Mouse (Mus musculus) forebrain, embryonic 12.5 days (tissue): ENCODE data around the gene Cers6. TPM values are rescaled to one million over a fixed set of nuclear protein-coding genes. Genes with fewer than 3 reads are reported as not detected.

Experiments
- ATAC-seq: fragments of 200-750 bp; cut with Nextera tagmentation; 2 replicates; pipeline ENCODE4 v1.8.0; 2017; ENCODE audit warnings: moderate TSS enrichment; ENCODE audit not compliant: low FRiP score
- H3K27ac ChIP-seq: fragments of 300-500 bp; sonication (generic); 2 replicates; pipeline ENCODE4 v1.5.1; 2016; ENCODE audit warnings: mild to moderate bottlenecking
- H3K27me3 ChIP-seq: fragments of 300-500 bp; sonication (generic); 2 replicates; pipeline ENCODE4 v1.6.1; 2016; ENCODE audit warnings: mild to moderate bottlenecking
- H3K36me3 ChIP-seq: fragments of 300-500 bp; sonication (generic); replicated peaks from 2 replicates; pipeline ENCODE4 v1.6.1; 2016; ENCODE audit warnings: mild to moderate bottlenecking
- H3K4me1 ChIP-seq: fragments of 300-500 bp; sonication (generic); 2 replicates; pipeline ENCODE4 v1.6.1; 2016
- H3K4me2 ChIP-seq: fragments of 300-500 bp; sonication (generic); 2 replicates; pipeline ENCODE4 v1.6.1; 2016; ENCODE audit warnings: mild to moderate bottlenecking, moderate library complexity
- H3K4me3 ChIP-seq: fragments of 300-500 bp; sonication (generic); replicated peaks from 2 replicates; pipeline ENCODE4 v1.5.1; 2016; ENCODE audit warnings: mild to moderate bottlenecking
- H3K9ac ChIP-seq: fragments of 300-500 bp; sonication (generic); 2 replicates; pipeline ENCODE4 v1.6.1; 2016; ENCODE audit warnings: mild to moderate bottlenecking
- H3K9me3 ChIP-seq: fragments of 300-500 bp; sonication (generic); 2 replicates; pipeline ENCODE4 v1.6.1; 2016
- WGBS: fragments of 180-500 bp; shearing (Covaris S2); methylation state at CpG from one replicate; pipeline ENCODE4 v1.1.7; 2016; 5-methylcytosine and 5-hydroxymethylcytosine counted together
- polyA plus RNA-seq: library from polyadenylated mRNA; unstranded; fragments of >200 nt; fragmentation: Nextera tagmentation; extraction: Ambion mirVana; gene quantifications from 2 replicates; pipeline ENCODE4 v1.2.1, GENCODE M21; 2016

The Cers6 gene
- polyA plus RNA-seq, 1 experiment from 2014 or later = 34.8 TPM

GRCm38 (mm10) chr2:69064759-69065158 is 203.5 kb downstream of the Cers6 start:
- Histone ChIP-seq H3K4me2 (no peak overlapping the region), H3K4me1 (no peaks in the 10 kb centered on the region), H3K27ac (no peak overlapping the region), H3K27me3 (no peaks in the 10 kb centered on the region), H3K36me3 (no peaks in the 10 kb centered on the region), H3K4me3 (no peak overlapping the region), H3K9ac (no peak overlapping the region), H3K9me3 (no peaks in the 10 kb centered on the region)
- ATAC-seq = no peak
- WGBS = 88% methylated on average over 6 of the region's 6 CpGs

GRCm38 (mm10) chr2:69071440-69072235 is 210.4 kb downstream of the Cers6 start:
- 70% methylated on average over 7 of the region's 7 CpGs for WGBS
- Histone ChIP-seq H3K9me3 (no peaks in the 10 kb centered on the region), H3K36me3 (no peaks in the 10 kb centered on the region), H3K27me3 (no peaks in the 10 kb centered on the region), H3K27ac (no peak overlapping the region), H3K4me1 (no peaks in the 10 kb centered on the region), H3K9ac (no peak overlapping the region), H3K4me2 (no peak overlapping the region), H3K4me3 (no peak overlapping the region)
- ATAC-seq = no peak

- Histone ChIP-seq H3K9ac (no peak overlapping the region), H3K4me3 (no peak overlapping the region), H3K4me1 (no peaks in the 10 kb centered on the region), H3K27ac (no peak overlapping the region), H3K27me3 (no peaks in the 10 kb centered on the region), H3K9me3 (no peaks in the 10 kb centered on the region), H3K4me2 (no peak overlapping the region), H3K36me3 (no peaks in the 10 kb centered on the region)
- WGBS = 88% methylated on average over 3 of the region's 3 CpGs
- 0 out of 2 replicates have a peak, but pooled peaks have one; percentile 20 for ATAC-seq
Observed at GRCm38 (mm10) chr2:69077189-69077588, 215.9 kb downstream of the Cers6 start.

- Histone ChIP-seq H3K9ac (no peak overlapping the region), H3K36me3 (no peaks in the 10 kb centered on the region), H3K9me3 (no peaks in the 10 kb centered on the region), H3K4me3 (no peak overlapping the region), H3K27ac (no peak overlapping the region), H3K27me3 (no peaks in the 10 kb centered on the region), H3K4me2 (no peak overlapping the region), H3K4me1 (peaks cover 5% of the 10 kb centered on the region; the same call in 1 of the 2 replicates)
- no peak for ATAC-seq
- WGBS = 85% methylated on average over 1 of the region's 1 CpGs
Observed at GRCm38 (mm10) chr2:69080760-69081159, 219.5 kb downstream of the Cers6 start.

- ATAC-seq = no peak
- Histone ChIP-seq H3K4me1 (peaks cover 20% of the 10 kb centered on the region), H3K36me3 (no peaks in the 10 kb centered on the region), H3K4me3 (no peak overlapping the region), H3K4me2 (no peak overlapping the region), H3K9ac (no peak overlapping the region), H3K27me3 (no peaks in the 10 kb centered on the region), H3K9me3 (no peaks in the 10 kb centered on the region), H3K27ac (no peak overlapping the region)
- WGBS = 62% methylated on average over 8 of the region's 8 CpGs
Observed at GRCm38 (mm10) chr2:69082499-69083197, 221.4 kb downstream of the Cers6 start.

GRCm38 (mm10) chr2:69083198-69083509 is 221.9 kb downstream of the Cers6 start:
- WGBS = 88% methylated on average over 3 of the region's 3 CpGs
- Histone ChIP-seq H3K4me3 (no peak overlapping the region), H3K9me3 (no peaks in the 10 kb centered on the region), H3K9ac (no peak overlapping the region), H3K27ac (no peak overlapping the region), H3K4me2 (no peak overlapping the region), H3K36me3 (no peaks in the 10 kb centered on the region), H3K4me1 (peaks cover 23% of the 10 kb centered on the region), H3K27me3 (no peaks in the 10 kb centered on the region)
- ATAC-seq = no peak

GRCm38 (mm10) chr2:69084416-69084815 is 223.2 kb downstream of the Cers6 start:
- Histone ChIP-seq H3K9ac (no peak overlapping the region), H3K9me3 (no peaks in the 10 kb centered on the region), H3K36me3 (no peaks in the 10 kb centered on the region), H3K4me3 (no peak overlapping the region), H3K4me2 (no peak overlapping the region), H3K4me1 (peaks cover 23% of the 10 kb centered on the region), H3K27me3 (no peaks in the 10 kb centered on the region), H3K27ac (no peak overlapping the region)
- no peak for ATAC-seq
- 79% methylated on average over 6 of the region's 6 CpGs for WGBS

- H3K4me3 ChIP-seq = no peak overlapping the region
- H3K27ac ChIP-seq = peak overlapping the region; percentile 1; the same call in 1 of the 2 replicates
- H3K36me3 ChIP-seq = no peaks in the 10 kb centered on the region
- H3K9ac ChIP-seq = no peak overlapping the region
- WGBS = 28% methylated on average over 8 of the region's 8 CpGs
- H3K4me2 ChIP-seq = no peak overlapping the region
- peaks cover 23% of the 10 kb centered on the region for H3K4me1 ChIP-seq
- H3K9me3 ChIP-seq = no peaks in the 10 kb centered on the region
- no peaks in the 10 kb centered on the region for H3K27me3 ChIP-seq
- ATAC-seq = peak; percentile 58; the same call in 1 of the 2 replicates
Observed at GRCm38 (mm10) chr2:69086505-69087260, 225.4 kb downstream of the Cers6 start.

- no peak for ATAC-seq
- Histone ChIP-seq H3K9me3 (no peaks in the 10 kb centered on the region), H3K4me2 (no peak overlapping the region), H3K27me3 (no peaks in the 10 kb centered on the region), H3K9ac (no peak overlapping the region), H3K4me3 (no peak overlapping the region), H3K27ac (no peak overlapping the region), H3K36me3 (no peaks in the 10 kb centered on the region), H3K4me1 (no peaks in the 10 kb centered on the region)
Observed at GRCm38 (mm10) chr2:69095836-69096235, 234.6 kb downstream of the Cers6 start.

GRCm38 (mm10) chr2:69096821-69097220 is 235.6 kb downstream of the Cers6 start:
- no peak overlapping the region for H3K4me3 ChIP-seq
- H3K4me1 ChIP-seq = no peaks in the 10 kb centered on the region
- no peaks in the 10 kb centered on the region for H3K27me3 ChIP-seq
- 73% methylated on average over 4 of the region's 4 CpGs for WGBS
- ATAC-seq = no peak
- H3K27ac ChIP-seq = no peak overlapping the region
- no peaks in the 10 kb centered on the region for H3K36me3 ChIP-seq
- no peak overlapping the region for H3K4me2 ChIP-seq
- no peak overlapping the region for H3K9ac ChIP-seq
- H3K9me3 ChIP-seq = no peaks in the 10 kb centered on the region

- Histone ChIP-seq H3K9ac (no peak overlapping the region), H3K36me3 (no peaks in the 10 kb centered on the region), H3K9me3 (no peaks in the 10 kb centered on the region), H3K27me3 (no peaks in the 10 kb centered on the region), H3K4me1 (no peaks in the 10 kb centered on the region), H3K4me3 (no peak overlapping the region), H3K4me2 (no peak overlapping the region), H3K27ac (no peak overlapping the region)
- ATAC-seq = no peak
- WGBS = 92% methylated on average over 2 of the region's 2 CpGs
Observed at GRCm38 (mm10) chr2:69097526-69097925, 236.3 kb downstream of the Cers6 start.

- no peak for ATAC-seq
- no peaks in the 10 kb centered on the region for H3K36me3 ChIP-seq
- no peaks in the 10 kb centered on the region for H3K9me3 ChIP-seq
- no peaks in the 10 kb centered on the region for H3K27me3 ChIP-seq
- no peak overlapping the region for H3K4me2 ChIP-seq
- no peaks in the 10 kb centered on the region for H3K4me1 ChIP-seq
- 88% methylated on average over 3 of the region's 3 CpGs for WGBS
- no peak overlapping the region for H3K4me3 ChIP-seq
- no peak overlapping the region for H3K9ac ChIP-seq
- H3K27ac ChIP-seq = no peak overlapping the region
Observed at GRCm38 (mm10) chr2:69098701-69099100, 237.5 kb downstream of the Cers6 start.
